In genomic region chr17:34038878-34039561, GRCm38 (mm10) we compare ENCODE assay signal across 8 mouse cellular contexts. TPM values are rescaled to one million over a fixed set of nuclear protein-coding genes. Genes with fewer than 3 reads are reported as not detected.
DNase-seq lines count a peak whose midpoint lies in the region; ATAC-seq and TF ChIP-seq lines count a peak whose summit lies in the region.

Gene Col11a2 (plus strand): TSS chr17:34039437.

- H3K4me2 ChIP-seq in lung, embryonic 14.5 days: peak within 1 kb of the TSS; percentile 56
- H3K4me2 ChIP-seq in hindbrain, embryonic 15.5 days: peak within 1 kb of the TSS; percentile 55
- peak within 1 kb of the TSS; percentile 51 for H3K4me2 ChIP-seq in liver, embryonic 12.5 days
- peak within 1 kb of the TSS; percentile 40 for H3K4me2 ChIP-seq in stomach, embryonic 14.5 days (replicated peaks; ENCODE audit: low read depth, low read length)

- DNase-seq in adrenal gland, adult (ENCODE audit: inconsistent age in 2 of 2, low spot score in 1 of 2): peak; percentile 15 to 49
- no peak for DNase-seq in adrenal gland, postnatal 36 days
- peak; percentile 34 for DNase-seq in lung, embryonic 14.5 days
- DNase-seq in lung, adult 2 months: no peak
- DNase-seq in thymus, postnatal 0 days (ENCODE audit: low spot score): no peak

- H3K27ac ChIP-seq in lung, embryonic 14.5 days (ENCODE audit: low read depth): no peak within 1 kb of the TSS; the same call in 1 of the 2 replicates
- no peak within 1 kb of the TSS for H3K27ac ChIP-seq in hindbrain, embryonic 15.5 days (replicated peaks)
- H3K27ac ChIP-seq in liver, embryonic 12.5 days: no peak within 1 kb of the TSS
- H3K27ac ChIP-seq in stomach, embryonic 14.5 days (ENCODE audit: low read length): no peak within 1 kb of the TSS

- peak; percentile 31; the same call in 1 of the 2 replicates for ATAC-seq in lung, embryonic 14.5 days (ENCODE audit: insufficient read depth)
- peak; percentile 60; the same call in 1 of the 2 replicates for ATAC-seq in hindbrain, embryonic 15.5 days (ENCODE audit: low FRiP score, low read depth)
- peak; percentile 28; the same call in 1 of the 2 replicates for ATAC-seq in liver, embryonic 12.5 days
- ATAC-seq in stomach, embryonic 14.5 days (ENCODE audit: insufficient number of reproducible peaks, insufficient read depth, low FRiP score, low read depth): peak; percentile 10; the same call in 1 of the 2 replicates

- peak within 1 kb of the TSS; percentile 27 for H3K9ac ChIP-seq in lung, embryonic 14.5 days
- peak within 1 kb of the TSS; percentile 41 for H3K9ac ChIP-seq in hindbrain, embryonic 15.5 days
- no peak within 1 kb of the TSS for H3K9ac ChIP-seq in liver, embryonic 12.5 days
- peak within 1 kb of the TSS; percentile 30; the same call in 1 of the 2 replicates for H3K9ac ChIP-seq in stomach, embryonic 14.5 days (replicated peaks; ENCODE audit: low read depth, low read length)

- H3K4me1 ChIP-seq in lung, embryonic 14.5 days (ENCODE audit: insufficient read depth): peaks cover 9% of the 10 kb centered on the region; the same call in 1 of the 2 replicates
- H3K4me1 ChIP-seq in lung, adult 2 months (ENCODE audit: control insufficient read depth, insufficient read depth, low read length): peaks cover 3% of the 10 kb centered on the region; the same call in 1 of the 2 replicates
- H3K4me1 ChIP-seq in hindbrain, embryonic 15.5 days (replicated peaks): peaks cover 36% of the 10 kb centered on the region
- H3K4me1 ChIP-seq in liver, embryonic 12.5 days: peaks cover 27% of the 10 kb centered on the region
- peaks cover 30% of the 10 kb centered on the region; the same call in 1 of the 2 replicates for H3K4me1 ChIP-seq in stomach, embryonic 14.5 days (ENCODE audit: control insufficient read depth, insufficient read depth, low read length)

- peak within 1 kb of the TSS; percentile 20 for H3K4me3 ChIP-seq in lung, embryonic 14.5 days (ENCODE audit: low read depth, low read length)
- no peak within 1 kb of the TSS for H3K4me3 ChIP-seq in lung, adult 2 months (replicated peaks; ENCODE audit: extremely low read depth, low read depth, low read length)
- H3K4me3 ChIP-seq in hindbrain, embryonic 15.5 days: peak within 1 kb of the TSS; percentile 21
- peak within 1 kb of the TSS; percentile 14 for H3K4me3 ChIP-seq in liver, embryonic 12.5 days
- peak within 1 kb of the TSS; percentile 12; the same call in 1 of the 2 replicates for H3K4me3 ChIP-seq in stomach, embryonic 14.5 days (ENCODE audit: low read depth, low read length)

- no peak for TF ChIP-seq CTCF in lung, embryonic 14.5 days (IDR thresholded peaks at IDR 0.05; ENCODE audit: low read depth)
- TF ChIP-seq CTCF in lung, adult 2 months (IDR thresholded peaks at IDR 0.05; ENCODE audit: insufficient read depth, low read length): no peak

- 0 out of 2 replicates have a peak, but pooled peaks cover 6% of the 10 kb centered on the region for H3K27me3 ChIP-seq in lung, embryonic 14.5 days (ENCODE audit: insufficient read depth, low read length)
- 0 out of 2 replicates have a peak, but pooled peaks cover 6% of the 10 kb centered on the region for H3K27me3 ChIP-seq in hindbrain, embryonic 15.5 days
- peaks cover 54% of the 10 kb centered on the region for H3K27me3 ChIP-seq in liver, embryonic 12.5 days (replicated peaks)
- H3K27me3 ChIP-seq in stomach, embryonic 14.5 days (ENCODE audit: control insufficient read depth, insufficient read depth, low read length): no peaks in the 10 kb centered on the region

- H3K9me3 ChIP-seq in lung, embryonic 14.5 days (ENCODE audit: low read depth, low read length): no peaks in the 10 kb centered on the region
- H3K9me3 ChIP-seq in hindbrain, embryonic 15.5 days: no peaks in the 10 kb centered on the region
- H3K9me3 ChIP-seq in liver, embryonic 12.5 days (replicated peaks): no peaks in the 10 kb centered on the region
- no peaks in the 10 kb centered on the region for H3K9me3 ChIP-seq in stomach, embryonic 14.5 days (ENCODE audit: control insufficient read depth, low read depth, low read length)

- peaks cover 39% of the 10 kb centered on the region for H3K36me3 ChIP-seq in lung, embryonic 14.5 days (ENCODE audit: insufficient read depth)
- H3K36me3 ChIP-seq in hindbrain, embryonic 15.5 days: peaks cover 30% of the 10 kb centered on the region
- H3K36me3 ChIP-seq in liver, embryonic 12.5 days: peaks cover 43% of the 10 kb centered on the region
- peaks cover 33% of the 10 kb centered on the region for H3K36me3 ChIP-seq in stomach, embryonic 14.5 days (ENCODE audit: control insufficient read depth, insufficient read depth, low read length)

- WGBS in lung, embryonic 14.5 days: 8% methylated on average over 28 of the region's 28 CpGs
- 9% methylated on average over 28 of the region's 28 CpGs for WGBS in lung, adult 2 months
- 11% methylated on average over 28 of the region's 28 CpGs for WGBS in hindbrain, embryonic 15.5 days
- WGBS in liver, embryonic 12.5 days (ENCODE audit: insufficient replicate concordance): 15% methylated on average over 28 of the region's 28 CpGs
- WGBS in stomach, embryonic 14.5 days: 9% methylated on average over 28 of the region's 28 CpGs

- no peak for TF ChIP-seq POLR2A in lung, adult 2 months (IDR thresholded peaks at IDR 0.05; ENCODE audit: borderline replicate concordance, extremely low read depth, low read depth, low read length)

RNA-seq across cellular contexts. Expression of gene Col11a2, which starts in this region (rescaled TPM):
- 1 to 10 TPM; 1.2 to 2.2 TPM for total RNA-seq in adrenal gland, postnatal 36 days (2021)
- 4.3 and 5.0 TPM in 2 replicates for polyA plus RNA-seq in lung, embryonic 14.5 days (2014; fragmentation: Nextera tagmentation; extraction: Ambion mirVana)
- 1.0 and 1.3 TPM in 2 replicates for polyA plus RNA-seq in lung, adult 2 months (2012; rRNA removed)
- polyA plus RNA-seq in hindbrain, embryonic 15.5 days (2015; fragmentation: Nextera tagmentation; extraction: Ambion mirVana): 4.5 and 5.4 TPM in 2 replicates
- 0.37 and 0.54 TPM in 2 replicates for polyA plus RNA-seq in liver, embryonic 12.5 days (2016; fragmentation: Nextera tagmentation; extraction: Ambion mirVana)
- polyA plus RNA-seq in stomach, embryonic 14.5 days (2014; fragmentation: Nextera tagmentation; extraction: Ambion mirVana): 0.32 and 1.2 TPM in 2 replicates
- polyA plus RNA-seq in thymus, postnatal 0 days (2015; fragmentation: Nextera tagmentation; extraction: Ambion mirVana): 1.1 and 1.5 TPM in 2 replicates

Comparison
In these comparisons a context has a peak if more than half of its experiments do, and no peak if none do; other contexts are left out.
1. DNase-seq: peak in adrenal gland, adult (2 of 2) and lung, embryonic 14.5 days (single experiment); none in adrenal gland, postnatal 36 days (0 of 2), lung, adult 2 months (single experiment) and thymus, postnatal 0 days (single experiment).
2. Peak in ATAC-seq, H3K4me3 ChIP-seq and H3K4me2 ChIP-seq in liver, embryonic 12.5 days; RNA of the gene not detected or under 1 TPM.
3. ATAC-seq: peak in every context shown above with its lines; median percentile 60 in hindbrain, embryonic 15.5 days; 31 in lung, embryonic 14.5 days; 28 in liver, embryonic 12.5 days; 10 in stomach, embryonic 14.5 days.
4. Peak in every context shown above with its lines, with median percentiles within 50 percentile points of each other: H3K4me2 ChIP-seq.